Mouse (Mus musculus) left cerebral cortex, adult 18-20 months (tissue): Measurements from ENCODE around the gene Lsamp. TPM values are rescaled to one million over a fixed set of nuclear protein-coding genes. Genes with fewer than 3 reads are reported as not detected.
A peak's percentile ranks its signal among the peaks of the same experiment; 100 is the strongest.

Experiments
- DNase-seq, 2 experiments: peaks; one replicate each; pipeline ENCODE4 v3.0.0; 2021 to 2022; ENCODE audit warnings: low spot score in 2 of 2, mixed read lengths in 1 of 2
- long read RNA-seq, 2 experiments: library from polyadenylated mRNA; stranded (forward); transcript quantifications; one replicate each; pipeline ENCODE4 v2.0.0; 2021
- total RNA-seq, 2 experiments: library from RNA; stranded (reverse); gene quantifications; 2 replicates each; pipeline ENCODE4 v1.2.3; 2021

The Lsamp gene
- total RNA-seq = 100 to 1,000 TPM; 200 to 230 TPM
- long read RNA-seq, experiment 1, partial matches to known transcripts = 1 of 21 reads
- long read RNA-seq, experiment 1, other reads (novel, unspliced or antisense) = 20 of 21 reads
- long read RNA-seq, experiment 2, partial matches to known transcripts = 3 of 21 reads
- long read RNA-seq, experiment 2, other reads (novel, unspliced or antisense) = 18 of 21 reads

DNA sequence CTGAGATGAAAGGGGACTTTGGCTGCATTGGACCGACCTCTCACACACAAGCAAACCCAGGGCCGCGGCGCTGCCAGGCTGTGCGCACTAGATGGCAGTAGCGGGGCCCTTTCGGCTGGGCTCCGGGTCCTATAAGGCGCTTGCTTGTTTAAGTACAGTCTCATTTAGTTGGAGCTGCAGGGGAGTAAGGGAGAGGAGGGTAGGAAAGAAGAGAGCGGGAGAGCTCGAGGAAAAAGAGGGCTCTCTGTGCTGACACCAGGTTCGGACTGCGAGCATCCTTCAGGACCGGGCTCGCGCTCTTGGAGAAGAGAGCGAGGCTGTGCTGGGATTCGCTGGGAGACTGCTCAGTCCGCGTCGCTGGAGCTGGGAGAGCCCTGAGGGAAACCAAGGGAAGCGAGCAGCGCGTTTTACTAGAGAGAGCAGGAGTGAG, at the start of gene Lsamp:
Gene Lsamp (plus strand): TSS at position 157 of the 430 bp plus-strand sequence.
- peak; percentile 89 to 92 for DNase-seq

- no peak for DNase-seq
These were observed 26.5 kb upstream of the Lsamp start for GRCm38 (mm10) chr16:39957686-39958085.

GRCm38 (mm10) chr16:39972712-39973111, 11.4 kb upstream of the Lsamp start:
- DNase-seq = no peak

DNA sequence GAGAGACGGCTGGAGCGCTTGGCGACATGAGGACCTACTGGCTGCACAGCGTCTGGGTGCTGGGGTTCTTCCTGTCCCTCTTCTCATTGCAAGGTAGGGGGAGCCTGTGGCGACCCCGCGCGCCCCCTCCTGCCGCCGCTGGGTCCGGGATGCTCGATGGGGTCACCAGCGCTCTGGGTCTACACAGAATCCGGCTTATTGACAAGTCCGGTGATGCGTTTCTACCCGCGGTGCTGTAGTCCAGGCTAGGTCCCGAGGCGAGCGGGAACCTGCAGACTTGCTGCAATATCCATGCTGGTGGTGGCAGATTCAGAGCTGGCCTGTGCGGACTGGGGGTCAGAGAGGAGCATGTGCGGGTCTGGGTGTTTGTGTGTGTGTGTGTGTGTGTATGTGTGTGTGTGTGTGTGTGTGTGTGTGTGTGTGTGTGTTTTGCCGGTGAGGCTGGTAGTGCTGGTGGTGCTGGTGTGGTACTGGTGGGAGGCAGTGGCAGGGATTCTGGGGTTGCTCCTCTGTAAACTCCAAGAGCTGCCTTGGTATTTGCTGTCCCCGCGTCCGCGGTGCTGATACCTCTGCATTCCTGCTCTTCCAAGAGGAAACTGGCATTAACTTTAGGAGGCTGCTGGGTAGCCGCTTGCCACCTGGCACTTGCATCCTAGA, 602 bp downstream of the Lsamp start:
- DNase-seq = peak; percentile 36 to 38

- DNase-seq = no peak
These were observed 4.3 kb downstream of the Lsamp start for GRCm38 (mm10) chr16:39988466-39988865.

GRCm38 (mm10) chr16:39994821-39995220, 10.7 kb downstream of the Lsamp start:
- DNase-seq = no peak

GRCm38 (mm10) chr16:40008800-40009199, 24.6 kb downstream of the Lsamp start:
- no peak for DNase-seq

DNA sequence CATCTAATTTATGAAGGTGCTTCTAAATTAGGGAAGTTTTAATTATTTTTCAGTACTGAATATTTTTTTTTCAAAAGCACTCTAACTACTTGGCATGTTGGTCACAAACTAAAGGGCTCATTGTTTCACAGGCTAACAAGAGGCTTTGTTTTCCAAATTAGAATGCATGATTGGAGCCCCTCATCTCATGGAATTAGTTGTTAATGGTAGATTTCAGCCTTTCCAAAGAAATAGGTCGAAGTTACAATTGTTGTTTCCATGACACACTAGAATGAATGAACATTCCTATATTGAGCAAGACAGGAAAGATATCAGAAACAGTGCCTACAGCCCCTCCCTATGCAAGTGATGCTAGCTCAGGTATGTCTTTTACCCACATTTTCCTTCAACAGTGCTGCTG, 26.9 kb downstream of the Lsamp start:
- DNase-seq = no peak

- DNase-seq = no peak
These were observed 38.5 kb downstream of the Lsamp start for GRCm38 (mm10) chr16:40022611-40023010.

GRCm38 (mm10) chr16:40036719-40037118, 52.6 kb downstream of the Lsamp start:
- DNase-seq = no peak

- DNase-seq = no peak
These were observed 75.4 kb downstream of the Lsamp start for GRCm38 (mm10) chr16:40059546-40059945.

DNA sequence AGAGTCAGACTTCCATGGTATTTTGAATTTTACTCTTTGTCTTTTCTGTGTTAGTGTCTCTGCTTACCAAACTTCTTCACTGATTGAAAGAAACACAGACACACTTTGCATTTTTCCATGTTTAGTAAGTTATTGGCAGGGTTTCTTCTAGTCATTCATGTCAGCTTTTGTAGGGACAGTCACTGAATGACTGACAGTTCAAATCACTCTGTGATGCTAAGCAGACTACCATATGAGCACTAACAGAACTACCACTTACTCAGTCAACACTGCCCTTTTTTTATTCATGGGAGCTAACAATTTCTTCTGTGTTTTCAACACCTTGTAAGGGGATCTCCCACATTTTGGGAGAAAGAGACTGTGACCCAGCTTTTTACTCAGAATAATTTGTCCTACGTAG, 75.8 kb downstream of the Lsamp start:
- DNase-seq = no peak

- DNase-seq = no peak
These were observed 76.3 kb downstream of the Lsamp start for GRCm38 (mm10) chr16:40060491-40060890.

DNA sequence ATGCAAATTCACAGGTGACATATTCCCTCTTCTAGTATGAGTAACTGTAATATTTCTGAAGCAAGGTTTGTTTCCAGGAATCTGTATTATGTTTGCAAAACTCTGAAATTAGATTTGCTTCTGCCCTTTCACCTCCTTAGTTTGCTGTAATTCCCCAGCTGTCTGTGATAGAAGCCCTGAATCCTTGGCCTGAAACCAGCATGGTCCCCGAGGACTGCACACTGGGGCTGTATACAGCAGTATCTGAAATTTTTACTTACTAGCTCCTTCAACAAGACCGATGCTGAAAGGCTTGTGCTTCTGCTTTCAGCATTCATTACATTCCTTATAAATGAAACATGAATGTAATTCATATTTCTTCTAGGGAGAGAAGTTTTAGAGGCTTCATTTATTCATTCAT, 91.4 kb downstream of the Lsamp start:
- DNase-seq = no peak

- peak in 1 of 2 experiments; percentile 7 for DNase-seq
These were observed 96.1 kb downstream of the Lsamp start for GRCm38 (mm10) chr16:40080224-40080623.

DNA sequence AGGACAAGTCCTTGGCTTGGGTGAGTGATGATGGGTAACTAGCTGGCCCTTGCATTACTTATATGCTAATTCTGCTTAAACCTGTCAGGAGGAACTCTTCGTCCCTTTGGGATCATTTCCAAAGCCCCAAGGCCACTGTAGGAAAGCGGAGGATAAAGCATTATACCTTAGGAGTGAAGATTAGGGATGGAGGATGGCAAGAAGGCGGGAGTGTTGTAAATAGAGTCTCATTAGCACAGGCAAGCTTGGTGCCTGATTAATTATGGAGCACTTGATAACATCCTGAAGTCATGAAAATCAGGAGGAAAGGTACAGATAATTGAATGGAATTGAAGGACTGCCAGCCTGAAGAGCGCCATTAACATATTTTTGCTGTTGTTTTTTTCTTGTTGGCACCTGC, 120.2 kb downstream of the Lsamp start:
- DNase-seq = no peak

DNA sequence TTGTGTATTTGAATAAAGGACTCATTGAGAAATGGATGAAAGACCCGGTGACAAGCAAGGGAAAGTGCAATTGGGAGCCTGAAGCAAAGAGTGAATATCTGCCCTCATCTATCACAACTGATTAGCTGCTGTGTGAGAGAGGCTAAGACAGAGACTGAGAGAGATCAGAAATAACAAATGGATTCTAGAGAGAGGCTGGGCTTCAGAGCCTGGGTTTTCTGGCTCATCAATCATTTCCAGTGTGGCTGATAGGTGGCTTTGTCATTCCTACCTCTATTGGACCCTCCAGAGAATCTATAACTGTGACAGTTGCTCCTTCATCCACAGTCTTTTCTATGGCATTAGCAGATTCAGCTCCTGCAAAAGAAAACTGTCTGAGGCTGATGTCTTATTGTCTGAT, 198.8 kb downstream of the Lsamp start:
- DNase-seq = no peak

GRCm38 (mm10) chr16:40187987-40188590, 203.9 kb downstream of the Lsamp start:
- DNase-seq = no peak

DNA sequence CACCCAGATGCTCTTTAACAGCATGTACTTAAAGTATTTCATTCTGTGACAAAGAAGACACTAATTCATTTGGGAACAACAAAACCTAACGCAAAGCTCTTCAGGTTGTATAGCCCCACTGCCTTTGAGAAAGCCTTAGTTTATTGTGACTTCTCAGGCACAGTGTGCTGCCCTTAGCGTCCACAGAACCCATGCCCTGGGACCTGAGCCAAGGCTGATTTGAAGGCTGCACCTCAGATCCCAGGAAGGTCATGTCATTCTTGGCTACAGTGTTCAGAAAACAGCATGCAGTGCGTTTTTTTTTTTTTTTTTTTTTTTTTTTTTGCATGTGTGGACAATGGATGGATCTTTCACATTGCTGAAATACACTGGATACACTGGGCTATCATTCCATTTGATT, 210.2 kb downstream of the Lsamp start:
- no peak for DNase-seq

DNA sequence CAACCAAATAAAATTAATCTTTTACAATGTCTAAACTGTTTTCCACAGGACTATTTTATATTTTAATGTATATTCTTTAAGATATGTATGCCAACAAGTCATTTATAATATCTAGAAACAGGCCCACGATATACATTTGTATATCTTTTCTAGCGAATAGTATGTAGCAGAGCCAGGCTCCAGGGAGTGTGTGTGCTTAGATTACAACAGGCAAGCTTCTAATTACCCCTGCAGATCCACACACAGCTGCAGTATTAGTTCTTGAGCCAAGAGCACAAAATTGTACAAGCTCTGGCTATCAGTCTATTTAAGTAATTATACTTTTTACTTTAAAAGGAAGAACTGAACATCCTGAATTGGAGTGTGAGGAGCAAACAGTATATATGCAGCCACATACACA, 210.7 kb downstream of the Lsamp start:
- DNase-seq = no peak

DNA sequence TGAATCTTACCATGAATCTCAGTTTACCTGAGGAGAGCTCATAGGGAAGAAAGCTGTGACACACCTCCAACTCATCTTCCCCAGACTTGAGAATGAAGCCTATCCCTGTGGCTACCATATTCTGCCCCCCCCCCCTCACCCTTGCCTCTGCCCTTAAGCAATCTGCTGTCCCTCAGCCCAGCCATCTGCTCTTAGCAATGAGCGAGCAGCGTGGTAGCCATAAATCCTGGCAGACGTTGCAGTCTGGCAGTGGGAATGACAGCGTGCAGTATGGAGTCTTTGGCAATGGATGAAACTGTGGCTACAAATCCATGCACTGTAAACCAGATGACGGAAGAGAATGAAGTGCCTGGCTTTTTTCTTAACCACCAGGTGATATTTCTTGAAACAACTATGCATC, 244.5 kb downstream of the Lsamp start:
- DNase-seq = no peak

DNA sequence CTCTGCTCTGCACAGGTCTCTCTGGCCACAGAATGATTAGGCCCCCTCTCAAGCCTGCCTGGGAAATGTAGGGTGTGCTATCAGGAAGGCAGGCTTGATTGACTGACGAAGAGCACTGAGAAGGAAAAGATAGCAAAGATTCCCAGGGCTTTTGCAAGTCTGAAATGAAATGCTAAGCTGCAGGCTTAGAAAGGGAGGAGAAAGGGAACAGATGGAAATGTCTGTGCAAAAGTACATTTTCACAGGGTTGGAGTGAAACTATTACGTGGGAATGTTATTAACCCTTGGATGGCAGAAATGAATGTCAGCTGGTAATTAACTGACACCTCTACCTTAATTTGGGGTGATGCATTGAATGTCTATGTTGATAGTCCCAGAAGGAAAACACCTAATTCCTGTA, 248.9 kb downstream of the Lsamp start:
- DNase-seq = no peak
